Mouse (Mus musculus) cerebellum, adult (tissue): ENCODE data around the gene Mageb1.
"Not testable (repeated sequence)": the region's sequence is repeated elsewhere in the genome, so short reads cannot be mapped to it uniquely, and the experiment has no call there.

Source experiments
- ATAC-seq: cut with Nextera tagmentation; 2 replicates; pipeline ENCODE4 v1.9.2; 2017; ENCODE audit warnings: mild to moderate bottlenecking, moderate library complexity, mixed read lengths; ENCODE audit not compliant: insufficient number of reproducible peaks, low FRiP score, low TSS enrichment

The Mageb1 gene

GRCm38 (mm10) chrX:92016233-92016632 lies at the start of gene Mageb1:
Gene Mageb1, minus strand, starts transcription at chrX:92016333.
- ATAC-seq: not testable (repeated sequence)
